Comparison of ENCODE assay signal across 22 mouse cellular contexts in the genomic region with DNA sequence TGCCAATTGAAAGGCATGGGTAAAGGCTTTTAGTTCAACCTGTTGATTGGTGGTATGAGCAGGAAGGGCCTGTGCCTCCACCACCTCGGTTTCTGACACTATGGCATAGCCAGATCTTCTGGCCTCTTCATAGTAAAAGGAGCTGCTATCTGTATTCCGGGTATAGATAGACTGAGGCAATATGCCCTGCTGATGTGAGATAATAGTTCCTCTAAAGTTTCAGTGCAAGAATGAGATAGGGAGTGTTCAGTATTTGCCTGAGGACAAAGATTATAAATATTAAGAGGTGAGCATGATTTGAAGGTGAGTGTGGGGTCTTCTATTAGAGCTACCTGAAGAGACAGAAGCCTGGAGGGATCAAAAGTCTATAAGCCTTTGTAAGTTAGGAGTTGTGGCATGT.
DNase-seq lines count a peak whose midpoint lies in the region; ATAC-seq and TF ChIP-seq lines count a peak whose summit lies in the region.
"Had no signal": no experiment of that assay in that cellular context is flagged by ENCODE, and none has a peak within 500 bp of the region (broad histone marks: within the 10 kb centered on the region; RNA-seq: fewer than 3 reads in every experiment).

No protein-coding gene starts in this region.

- H3K9ac ChIP-seq in liver, embryonic 12.5 days, result no peak overlapping the region
- H3K9ac ChIP-seq in liver, postnatal 0 days (replicated peaks), result no peak overlapping the region
- no peak overlapping the region for H3K9ac ChIP-seq in liver, embryonic 13.5 days
- no peak overlapping the region for H3K9ac ChIP-seq in MEL (ENCODE audit: control insufficient read depth, low read depth, low read length, poor library complexity, severe bottlenecking)

- no peak for TF ChIP-seq CTCF in liver, postnatal 0 days (IDR thresholded peaks at IDR 0.05; ENCODE audit: low read depth)
- no peak for TF ChIP-seq CTCF in MEL (IDR thresholded peaks at IDR 0.05 in 2 of 3, conservative IDR thresholded peaks at IDR 0.05 in 1 of 3; ENCODE audit: control insufficient read depth in 1 of 3, insufficient read depth in 1 of 3, low read depth in 2 of 3, low read length in 3 of 3, poor library complexity in 1 of 3, severe bottlenecking in 1 of 3)

- H3K4me2 ChIP-seq in liver, embryonic 12.5 days, result no peak overlapping the region
- no peak overlapping the region for H3K4me2 ChIP-seq in liver, postnatal 0 days (ENCODE audit: low read depth, low read length)
- no peak overlapping the region for H3K4me2 ChIP-seq in liver, embryonic 13.5 days

- no peaks in the 10 kb centered on the region for H3K9me3 ChIP-seq in liver, embryonic 12.5 days (replicated peaks)
- no peaks in the 10 kb centered on the region for H3K9me3 ChIP-seq in liver, postnatal 0 days (ENCODE audit: low read length)
- H3K9me3 ChIP-seq in liver, embryonic 13.5 days (replicated peaks), result no peaks in the 10 kb centered on the region
- H3K9me3 ChIP-seq in MEL (replicated peaks; ENCODE audit: insufficient read depth, low read length), result no peaks in the 10 kb centered on the region
- H3K9me3 ChIP-seq: G1E had no signal

- TF ChIP-seq RAD21 in MEL (IDR thresholded peaks at IDR 0.05; ENCODE audit: low read depth, low read length), result no peak

- H3K27ac ChIP-seq in liver, embryonic 12.5 days, result no peak overlapping the region
- H3K27ac ChIP-seq in liver, postnatal 0 days (ENCODE audit: low read depth), result no peak overlapping the region
- H3K27ac ChIP-seq in liver, embryonic 13.5 days, result no peak overlapping the region
- H3K27ac ChIP-seq in MEL (ENCODE audit: control insufficient read depth, low read depth, low read length), result no peak overlapping the region

- H3K79me2 ChIP-seq in MEL (ENCODE audit: control insufficient read depth, insufficient read depth, low read length, poor library complexity), result no peaks in the 10 kb centered on the region

- 62% methylated on average over 2 of the region's 2 CpGs for WGBS in liver, embryonic 12.5 days (ENCODE audit: insufficient replicate concordance)
- WGBS in liver, postnatal 0 days (ENCODE audit: insufficient replicate concordance), result 71% methylated on average over 2 of the region's 2 CpGs
- WGBS in liver, embryonic 13.5 days (ENCODE audit: insufficient replicate concordance), result 63% methylated on average over 2 of the region's 2 CpGs

- ATAC-seq in liver, embryonic 12.5 days, result peak; percentile 44; the same call in 1 of the 2 replicates
- ATAC-seq in liver, postnatal 0 days, result no peak
- ATAC-seq in liver, embryonic 13.5 days (ENCODE audit: low read depth), result peak; percentile 39; the same call in 1 of the 2 replicates
- ATAC-seq: activated CD4-positive, CD25-positive, alpha-beta regulatory T cell, adult 4 months; CD4-positive, CD25-positive, alpha-beta regulatory T cell, adult 4 months; Patski had no signal

- no peaks in the 10 kb centered on the region for H3K4me1 ChIP-seq in liver, embryonic 12.5 days
- H3K4me1 ChIP-seq in liver, postnatal 0 days (ENCODE audit: insufficient read depth), result no peaks in the 10 kb centered on the region
- H3K4me1 ChIP-seq in liver, embryonic 13.5 days (replicated peaks), result no peaks in the 10 kb centered on the region
- H3K4me1 ChIP-seq in MEL (ENCODE audit: control insufficient read depth in 1 of 2, insufficient read depth in 2 of 2, low read length in 2 of 2), result no peaks in the 10 kb centered on the region

- TF ChIP-seq POLR2A in MEL (IDR thresholded peaks at IDR 0.05; ENCODE audit: control insufficient read depth in 1 of 2, insufficient read depth in 1 of 2, low read depth in 1 of 2, low read length in 2 of 2, poor library complexity in 1 of 2), result no peak

- no peak overlapping the region for H3K4me3 ChIP-seq in liver, embryonic 12.5 days
- no peak overlapping the region for H3K4me3 ChIP-seq in liver, postnatal 0 days (ENCODE audit: low read depth, low read length)
- H3K4me3 ChIP-seq in liver, embryonic 13.5 days (replicated peaks), result no peak overlapping the region
- H3K4me3 ChIP-seq in MEL (ENCODE audit: control insufficient read depth in 1 of 2, insufficient read depth in 1 of 2, low read depth in 2 of 2, low read length in 2 of 2), result no peak overlapping the region

- H3K36me3 ChIP-seq in liver, embryonic 12.5 days, result no peaks in the 10 kb centered on the region
- H3K36me3 ChIP-seq in liver, postnatal 0 days (replicated peaks; ENCODE audit: insufficient read depth, low read length), result no peaks in the 10 kb centered on the region
- H3K36me3 ChIP-seq in liver, embryonic 13.5 days, result no peaks in the 10 kb centered on the region
- H3K36me3 ChIP-seq in MEL (ENCODE audit: control insufficient read depth in 1 of 2, insufficient read depth in 2 of 2, low read length in 2 of 2), result peaks cover 0 to 3% of the 10 kb centered on the region in 2 experiments; a peak in 2 of 4 replicates
- H3K36me3 ChIP-seq: G1E had no signal

- DNase-seq in liver, postnatal 0 days, result no peak
- DNase-seq in liver, embryonic 13.5 days, result no peak
- DNase-seq in liver, result no peak
- no peak for DNase-seq in MEL (ENCODE audit: low read depth, low spot score)
- DNase-seq in adrenal gland, postnatal 10 days, result no peak
- DNase-seq: adrenal gland, adult 2 months; adrenal gland, adult 8-10 months; adrenal gland, postnatal 14 days; adrenal gland, postnatal 25 days; adrenal gland, postnatal 36 days; B cell, adult 2 months; cerebellum, adult 11 months; cerebellum, adult 11-12 months; cerebellum, adult 18-20 months; cerebellum, adult 2 months; cerebellum, adult 8-10 months had no signal

- no peak for TF ChIP-seq EP300 in liver, postnatal 0 days (IDR thresholded peaks at IDR 0.05; ENCODE audit: low read depth)
- peak in 1 of 2 experiments; percentile 56; a peak in 1 of 4 replicates for TF ChIP-seq EP300 in MEL (IDR thresholded peaks at IDR 0.05; ENCODE audit: low read depth in 1 of 2, low read length in 2 of 2)

- no peaks in the 10 kb centered on the region for H3K27me3 ChIP-seq in liver, embryonic 12.5 days (replicated peaks)
- no peaks in the 10 kb centered on the region for H3K27me3 ChIP-seq in liver, postnatal 0 days (ENCODE audit: insufficient read depth, low read length)
- no peaks in the 10 kb centered on the region for H3K27me3 ChIP-seq in liver, embryonic 13.5 days
- no peaks in the 10 kb centered on the region for H3K27me3 ChIP-seq in MEL (ENCODE audit: control insufficient read depth in 1 of 2, insufficient read depth in 2 of 2, low read length in 2 of 2)
- H3K27me3 ChIP-seq: CH12.LX, Patski had no signal

TF ChIP-seq in MEL, 35 proteins besides CTCF, POLR2A, EP300 and RAD21:
- TF ChIP-seq ETS1 (IDR thresholded peaks at IDR 0.05; ENCODE audit: low read depth, low read length), result no peak
- no peak for TF ChIP-seq NRF1 (IDR thresholded peaks at IDR 0.05; ENCODE audit: insufficient read depth, low read depth, low read length, poor library complexity, severe bottlenecking)
- 0 out of 2 replicates have a peak, but pooled peaks have one; percentile 14 for TF ChIP-seq GATA1 (IDR thresholded peaks at IDR 0.05; ENCODE audit: low read depth, low read length)
- no peak for TF ChIP-seq CHD2 (IDR thresholded peaks at IDR 0.05; ENCODE audit: low read length)
- no peak for TF ChIP-seq JUND (IDR thresholded peaks at IDR 0.05; ENCODE audit: low read depth, low read length)
- no peak for TF ChIP-seq ZKSCAN1 (IDR thresholded peaks at IDR 0.05; ENCODE audit: low read depth, low read length)
- TF ChIP-seq MEF2A (IDR thresholded peaks at IDR 0.05; ENCODE audit: extremely low read depth, insufficient replicate concordance, low read depth, low read length, poor library complexity, severe bottlenecking), result no peak
- TF ChIP-seq TCF12 (IDR thresholded peaks at IDR 0.05; ENCODE audit: low read depth, low read length), result peak; percentile 60; the same call in 1 of the 2 replicates
- no peak for TF ChIP-seq MAX (IDR thresholded peaks at IDR 0.05; ENCODE audit: low read length)
- TF ChIP-seq ZC3H11A (IDR thresholded peaks at IDR 0.05; ENCODE audit: low read depth, low read length), result no peak
- no peak for TF ChIP-seq KAT2A (conservative IDR thresholded peaks at IDR 0.05; ENCODE audit: low read depth, low read length)
- no peak for TF ChIP-seq MAZ (IDR thresholded peaks at IDR 0.05; ENCODE audit: low read depth, low read length)
- TF ChIP-seq BHLHE40 (IDR thresholded peaks at IDR 0.05; ENCODE audit: borderline replicate concordance, low read depth, low read length), result no peak
- TF ChIP-seq MYC (IDR thresholded peaks at IDR 0.05; ENCODE audit: low read depth, low read length), result no peak
- no peak for TF ChIP-seq USF2 (IDR thresholded peaks at IDR 0.05; ENCODE audit: borderline replicate concordance in 1 of 2, insufficient read depth in 1 of 2, low read depth in 1 of 2, low read length in 2 of 2)
- TF ChIP-seq USF1 (IDR thresholded peaks at IDR 0.05; ENCODE audit: low read depth, low read length), result no peak
- TF ChIP-seq MXI1 (IDR thresholded peaks at IDR 0.05; ENCODE audit: low read depth, low read length), result no peak
